Mouse (Mus musculus) CD8-positive naive resting alpha-beta T cell, adult 57 days (primary cell): Measurements from ENCODE around the gene Myh7b. TPM values are rescaled to one million over a fixed set of nuclear protein-coding genes. Genes with fewer than 3 reads are reported as not detected.

Source experiments
- total RNA-seq: library from RNA; stranded (reverse); gene quantifications from one replicate; pipeline ENCODE4 v1.2.4, GENCODE M21; 2023

The Myh7b gene
- not detected for total RNA-seq

DNA sequence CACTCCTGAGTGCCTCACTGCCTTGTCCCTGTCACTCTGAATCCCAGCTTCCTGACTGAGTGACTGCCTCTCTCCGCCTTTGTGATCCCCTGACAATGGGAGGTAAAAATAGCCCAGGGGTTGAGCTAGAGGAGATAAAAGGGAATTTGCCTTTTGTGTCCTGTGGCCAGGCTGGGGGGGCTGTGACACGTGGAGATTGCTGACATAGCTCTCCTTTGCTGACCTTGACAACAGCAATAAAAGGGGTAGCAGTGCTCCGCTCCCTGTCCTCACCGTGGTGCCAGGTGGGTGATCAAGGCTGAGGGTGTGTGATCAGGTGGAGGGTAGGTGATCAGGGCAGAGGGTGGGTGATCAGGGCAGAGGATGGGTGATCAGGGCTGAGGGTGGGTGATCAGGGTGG lies at the start of gene Myh7b:
TSS of gene Myh7b (plus strand) at position 235 of the 400 bp plus-strand sequence.

GRCm38 (mm10) chr2:155592137-155592853 lies 18.7 kb upstream of the Myh7b start, which contains the start of gene Gss:
Gss (minus strand) TSS chr2:155592810.

Other genes with a start within 250 kb of the Myh7b start
- gene Trp53inp2, start 230.2 kb upstream of the Myh7b start, total RNA-seq, result 97.5 TPM
- gene Ncoa6, start 137.3 kb upstream of the Myh7b start, total RNA-seq, result 65.7 TPM
- gene Acss2, start 93.3 kb upstream of the Myh7b start, total RNA-seq, result 63.9 TPM
- gene Ggt7, start 93.0 kb upstream of the Myh7b start, total RNA-seq, result 1.3 TPM
- 14.9 TPM for gene Gss, start 18.4 kb upstream of the Myh7b start, total RNA-seq
- gene Trpc4ap, start 81.2 kb downstream of the Myh7b start, total RNA-seq, result 199 TPM
- gene Edem2, start 118.3 kb downstream of the Myh7b start, total RNA-seq, result 30.8 TPM
- not detected for gene Gm17581, start 124.7 kb downstream of the Myh7b start, total RNA-seq
- not detected for gene Procr, start 139.9 kb downstream of the Myh7b start, total RNA-seq
- not detected for gene Mmp24, start 164.1 kb downstream of the Myh7b start, total RNA-seq
- gene BC029722, start 208.2 kb downstream of the Myh7b start, total RNA-seq, result 21.4 TPM
- gene Eif6, start 215.7 kb downstream of the Myh7b start, total RNA-seq, result 120 TPM
- 0.24 TPM for gene Fam83c, start 223.6 kb downstream of the Myh7b start, total RNA-seq